ENCODE assay signal across 16 mouse cellular contexts in the genomic region with DNA sequence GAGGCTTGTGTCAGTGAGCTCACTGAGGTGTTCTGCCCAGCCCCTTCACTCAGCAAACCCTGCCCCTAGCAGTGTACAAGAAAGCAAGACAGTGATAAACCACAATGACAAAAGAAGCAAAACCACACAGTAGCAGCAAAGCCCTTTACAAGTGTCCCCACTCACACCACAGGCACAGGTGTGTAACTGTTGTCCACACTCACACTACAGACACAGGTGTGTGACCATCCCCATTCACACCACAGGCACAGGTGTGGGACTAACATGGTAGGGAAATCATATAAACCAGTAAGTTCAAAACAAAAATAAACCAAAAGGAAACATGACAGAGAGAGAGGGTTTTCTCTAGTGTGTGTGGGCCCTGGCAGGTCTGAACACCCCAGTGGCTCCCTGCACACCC.
"Had no signal": no experiment of that assay in that cellular context is flagged by ENCODE, and none has a peak within 500 bp of the region (broad histone marks: within the 10 kb centered on the region; RNA-seq: fewer than 3 reads in every experiment).

No protein-coding gene starts in this region.

- H3K27ac ChIP-seq: neural tube, embryonic 12.5 days; neural tube, embryonic 13.5 days; neural tube, embryonic 15.5 days; stomach, embryonic 15.5 days; stomach, postnatal 0 days had no signal

- H3K4me1 ChIP-seq: neural tube, embryonic 12.5 days; neural tube, embryonic 13.5 days; neural tube, embryonic 15.5 days; stomach, embryonic 15.5 days had no signal

- DNase-seq: retina, postnatal 1 day; right cerebral cortex, adult 18-20 months; right cerebral cortex, postnatal 25 days; right cerebral cortex, postnatal 4 days; spleen, adult 18-20 months; thymus, adult 18-20 months; thymus, adult 2 months; thymus, postnatal 14 days; thymus, postnatal 25 days; thymus, postnatal 36 days; thymus, postnatal 4 days had no signal

- H3K36me3 ChIP-seq: neural tube, embryonic 12.5 days; stomach, embryonic 15.5 days had no signal

- H3K4me3 ChIP-seq: neural tube, embryonic 12.5 days; neural tube, embryonic 13.5 days; neural tube, embryonic 15.5 days; stomach, embryonic 15.5 days had no signal

- H3K27me3 ChIP-seq: neural tube, embryonic 12.5 days; neural tube, embryonic 13.5 days; neural tube, embryonic 15.5 days; stomach, embryonic 15.5 days had no signal

- H3K4me2 ChIP-seq: neural tube, embryonic 12.5 days; neural tube, embryonic 13.5 days; neural tube, embryonic 15.5 days; stomach, embryonic 15.5 days had no signal
